Mouse (Mus musculus) heart, adult 11 months (tissue): ENCODE data around the gene Pfn4.

Experiments
- DNase-seq: peaks from one replicate; pipeline ENCODE4 v3.0.0; 2022

Gene Pfn4

DNA sequence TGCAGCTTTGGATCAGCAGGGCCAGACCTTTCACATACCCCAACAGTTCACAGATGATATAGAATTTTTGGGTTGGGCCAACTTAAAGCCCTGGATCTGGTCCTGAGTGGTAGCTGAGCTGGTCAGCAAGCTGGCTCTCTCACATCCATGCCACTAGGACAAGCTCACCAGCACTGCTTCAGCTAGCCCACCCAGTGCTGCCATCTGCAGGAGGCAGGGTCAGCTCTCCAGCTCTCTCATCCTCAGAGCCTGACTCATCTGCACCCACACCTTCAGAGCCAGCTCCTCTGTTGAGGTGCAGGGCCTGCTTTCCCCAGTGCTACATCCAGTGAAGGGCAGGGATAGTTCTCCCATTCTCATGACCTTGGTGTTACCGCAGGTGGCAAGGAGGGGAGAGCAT is 24.9 kb downstream of the Pfn4 start:
- peak; percentile 72 for DNase-seq

- peak; percentile 83 for DNase-seq
These were observed 28.6 kb downstream of the Pfn4 start for GRCm38 (mm10) chr12:4797471-4797870.

DNA sequence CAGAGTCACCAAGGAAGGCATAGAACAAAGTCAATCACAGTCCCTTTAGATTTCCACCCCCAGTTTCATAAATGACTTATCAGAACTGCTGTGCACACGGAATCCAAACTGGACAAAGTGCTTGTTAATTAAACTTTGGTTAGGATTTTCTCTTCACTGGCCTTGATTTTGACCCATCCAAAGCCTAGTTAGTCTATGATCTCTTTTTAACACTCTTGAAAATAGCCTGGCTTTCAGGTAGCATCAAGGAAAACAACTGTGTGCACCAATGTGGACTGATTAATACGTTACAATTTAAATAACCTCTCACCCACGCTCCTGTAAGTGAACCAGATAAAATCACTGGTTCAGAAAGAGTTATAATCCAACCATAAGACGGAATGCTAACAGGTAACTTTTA is 42.2 kb downstream of the Pfn4 start:
- DNase-seq = no peak

DNA sequence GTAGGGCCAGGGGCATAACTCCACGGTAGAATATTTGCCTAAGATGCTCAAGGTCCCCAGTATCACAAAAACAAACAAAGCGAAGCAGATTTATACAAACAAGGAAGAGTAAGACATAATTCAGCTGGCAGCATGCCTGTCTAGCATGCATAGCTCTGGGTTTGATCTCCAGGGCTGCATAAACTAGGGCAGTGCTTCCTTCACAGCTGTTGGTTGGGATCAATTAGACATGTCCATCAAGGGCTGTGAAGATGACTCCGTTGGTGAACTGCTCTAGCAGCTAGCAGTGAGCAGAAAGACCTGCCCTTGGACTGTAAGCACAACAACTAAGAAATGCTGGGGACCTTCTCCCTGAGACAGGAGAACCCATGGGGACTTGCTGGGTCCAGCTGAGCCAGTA is 42.9 kb downstream of the Pfn4 start:
- DNase-seq = no peak

DNA sequence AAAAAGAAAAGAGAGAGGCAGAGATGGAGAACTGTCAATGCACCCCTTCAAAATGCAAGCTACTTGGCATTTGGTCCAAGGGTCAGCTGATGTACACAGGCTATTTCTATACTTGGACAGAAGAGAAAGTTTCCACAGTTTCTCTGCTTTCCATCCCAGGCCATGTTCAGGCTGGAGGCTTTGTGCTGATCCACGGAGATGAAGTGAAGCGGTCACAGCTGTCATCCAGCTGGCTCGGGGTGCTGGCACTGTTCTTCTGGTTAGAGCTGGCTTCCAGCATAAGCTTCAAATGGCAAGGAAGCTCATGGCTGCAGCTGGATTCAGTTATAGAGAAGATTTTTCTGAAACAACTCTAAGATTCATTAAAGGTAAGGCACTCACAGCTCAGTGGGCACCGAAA is 44.8 kb downstream of the Pfn4 start:
- DNase-seq = peak; percentile 83

DNA sequence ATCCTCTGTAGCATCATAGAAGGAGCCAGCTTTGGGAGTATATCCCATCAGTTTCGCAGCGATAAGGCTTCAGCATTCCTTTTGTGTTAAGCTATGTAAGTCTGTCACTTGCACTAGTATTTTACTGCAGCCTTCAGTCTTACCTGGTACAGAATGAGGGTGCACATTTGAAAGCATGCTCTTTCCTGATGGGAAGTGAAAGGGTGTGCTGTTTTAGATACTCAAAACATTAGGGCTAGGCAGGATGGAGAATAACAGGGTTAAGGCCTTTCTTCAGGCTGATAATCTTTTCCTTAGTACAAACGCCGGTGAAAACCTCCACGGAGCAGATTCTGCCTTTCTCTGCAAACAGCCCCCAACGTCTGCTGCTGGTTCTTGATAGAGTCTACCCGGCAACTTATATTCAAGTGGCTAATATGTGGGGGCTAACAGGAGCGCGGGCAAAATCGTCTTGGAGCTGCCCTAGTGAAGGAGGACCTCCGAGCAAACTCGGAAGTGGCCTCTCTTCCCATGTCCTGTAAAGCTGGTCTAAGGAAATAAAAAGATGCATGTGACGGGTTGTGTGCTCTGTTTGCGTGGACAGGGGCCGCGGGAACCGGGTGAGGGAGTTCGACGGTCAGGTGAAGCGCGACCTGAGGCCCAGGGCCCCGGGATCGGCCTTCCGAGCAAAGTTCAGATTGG is 48.0 kb downstream of the Pfn4 start:
- peak; percentile 82 for DNase-seq

GRCm38 (mm10) chr12:4817361-4818101 is 48.7 kb downstream of the Pfn4 start, which contains the start of gene Sf3b6:
TSS of gene Sf3b6 (plus strand) at chr12:4817544.
- DNase-seq = peak; percentile 100

- no peak for DNase-seq
These were observed 58.4 kb downstream of the Pfn4 start for GRCm38 (mm10) chr12:4827256-4827655.
